Mouse (Mus musculus) testis, adult 10 weeks (tissue): ENCODE results near the gene Plp2. TPM values are rescaled to one million over a fixed set of nuclear protein-coding genes. Genes with fewer than 3 reads are reported as not detected.

Experiments
- polyA plus RNA-seq: library from polyadenylated mRNA; stranded (reverse); fragments of 350-450 nt; fragmentation: Illumina TruSeq; extraction: RNeasy Lipid Tissue Mini Kit (QIAGEN cat#74804); gene quantifications from one replicate; pipeline ENCODE4 v1.2.3, GENCODE M21; 2014; ENCODE audit warnings: low read depth, low replicate concordance

The Plp2 gene
- polyA plus RNA-seq: 3.8 TPM

DNA sequence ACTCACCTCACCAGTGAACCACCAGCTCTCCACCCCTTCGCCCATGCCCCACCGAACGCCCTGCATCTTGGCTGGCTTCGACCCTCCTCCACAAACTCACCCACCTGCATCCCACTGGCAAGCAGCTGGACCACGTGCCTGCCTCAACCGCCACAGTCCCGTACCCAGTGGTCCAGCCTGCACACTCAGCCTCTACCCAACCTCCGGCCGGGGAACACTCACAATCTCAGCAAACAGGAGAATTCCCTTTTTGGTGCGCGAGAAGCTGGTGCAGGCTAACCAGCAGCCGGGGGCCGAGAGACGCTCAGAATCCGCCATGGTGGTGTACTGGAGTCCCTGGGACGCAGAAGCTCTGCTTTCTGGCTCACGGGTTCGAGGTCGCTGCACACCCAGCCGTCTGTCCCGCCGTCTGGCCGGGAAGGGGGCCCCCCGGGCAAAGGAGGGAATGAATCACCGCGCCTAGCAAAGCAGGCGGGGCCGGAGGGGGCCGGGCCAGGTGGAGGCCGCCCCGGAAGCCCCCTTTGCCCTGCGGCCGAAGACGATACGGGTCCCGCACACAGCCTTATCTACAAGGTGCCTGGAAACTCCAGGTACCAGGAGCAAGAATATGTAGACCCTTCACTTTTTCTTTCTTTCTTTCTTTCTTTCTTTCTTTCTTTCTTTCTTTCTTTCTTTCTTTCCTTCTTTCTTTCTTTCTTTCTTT, at the start of gene Plp2:
Gene Plp2, minus strand, starts transcription at position 470 of the 703 bp plus-strand sequence.

DNA sequence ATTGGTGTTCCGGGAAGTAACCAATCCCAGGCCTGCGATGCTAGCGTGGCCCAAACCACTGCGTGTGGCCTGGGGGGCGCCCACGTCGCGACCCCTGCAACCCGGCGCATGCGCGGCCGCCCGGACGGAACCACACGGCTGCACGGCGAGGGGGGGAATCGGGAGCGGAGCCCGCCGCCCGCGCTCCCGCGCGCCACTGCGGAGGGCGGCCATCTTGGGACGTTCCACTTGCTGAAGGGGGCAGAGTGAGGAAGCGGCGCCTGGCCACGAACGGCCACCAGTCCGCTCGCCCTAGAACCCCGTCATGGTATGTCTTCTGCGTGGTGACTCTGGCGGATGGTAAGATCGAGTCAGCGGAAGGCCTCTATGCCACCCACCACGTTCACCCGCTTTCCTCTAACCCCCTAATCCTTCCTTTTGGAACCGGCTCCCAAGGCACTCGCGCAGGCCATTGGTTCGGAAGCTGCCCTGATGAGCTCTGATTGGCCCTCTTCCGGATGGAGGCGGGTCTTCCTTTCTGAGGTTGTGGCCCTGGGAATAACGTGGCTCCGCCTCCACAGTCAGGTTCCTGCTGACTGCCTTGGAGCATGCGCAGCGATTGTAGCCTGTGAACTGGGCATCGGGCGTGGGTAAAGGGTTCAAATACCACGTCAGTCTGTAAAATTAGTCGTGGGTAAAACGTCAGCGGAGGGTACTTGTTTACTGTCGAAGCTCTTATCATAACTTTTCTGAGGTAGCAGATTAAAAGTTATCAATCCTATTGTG, 43.1 kb upstream of the Plp2 start, which contains the start of gene Wdr45:
Gene Wdr45, plus strand, starts transcription at position 199 of the 765 bp plus-strand sequence.

DNA sequence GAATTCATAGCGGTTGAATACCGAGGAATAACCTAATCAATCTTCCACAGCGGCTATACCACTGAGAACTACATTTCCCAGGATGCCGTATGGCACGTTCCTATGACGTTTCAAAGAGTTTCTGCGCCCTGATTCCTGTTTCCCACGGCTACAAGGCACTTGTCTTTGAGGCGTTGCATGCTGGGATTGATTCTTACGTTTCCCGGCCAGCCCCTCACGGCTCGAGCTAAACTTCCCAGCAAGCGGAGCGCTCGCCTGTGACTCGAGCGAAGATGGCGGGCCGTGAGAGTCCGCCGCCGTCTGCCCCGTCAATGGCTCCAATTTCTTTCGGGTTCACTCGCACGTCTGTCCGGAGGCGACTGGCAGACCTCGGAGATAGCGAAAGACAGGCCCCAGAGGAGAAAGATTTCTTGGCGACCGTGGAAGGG, 25.8 kb upstream of the Plp2 start, which contains the start of gene Gpkow:
Gene Gpkow, plus strand, starts transcription at position 178 of the 428 bp plus-strand sequence.

DNA sequence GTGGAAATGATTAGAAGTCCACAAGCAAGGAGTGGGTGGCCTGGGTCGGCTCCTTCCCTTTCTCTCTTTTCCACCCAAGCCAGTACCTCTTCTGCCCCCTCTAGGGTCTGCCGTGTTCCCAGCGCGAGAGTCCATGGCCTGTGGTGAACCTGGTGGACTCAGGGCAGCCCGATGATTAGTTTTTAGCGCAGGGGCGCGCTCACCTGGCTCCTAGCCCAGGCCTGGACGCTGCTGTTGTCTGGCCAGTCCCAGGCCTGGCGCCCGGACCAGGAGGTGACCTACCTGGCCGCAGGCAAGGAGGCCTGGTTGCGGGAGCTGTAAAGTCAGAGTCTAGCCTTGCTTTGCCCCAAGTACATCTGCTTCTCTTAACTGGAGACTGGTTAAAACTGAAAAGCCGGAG, 9.7 kb upstream of the Plp2 start, which contains the start of gene Magix:
Gene Magix, minus strand, starts transcription at position 388 of the 400 bp plus-strand sequence.

DNA sequence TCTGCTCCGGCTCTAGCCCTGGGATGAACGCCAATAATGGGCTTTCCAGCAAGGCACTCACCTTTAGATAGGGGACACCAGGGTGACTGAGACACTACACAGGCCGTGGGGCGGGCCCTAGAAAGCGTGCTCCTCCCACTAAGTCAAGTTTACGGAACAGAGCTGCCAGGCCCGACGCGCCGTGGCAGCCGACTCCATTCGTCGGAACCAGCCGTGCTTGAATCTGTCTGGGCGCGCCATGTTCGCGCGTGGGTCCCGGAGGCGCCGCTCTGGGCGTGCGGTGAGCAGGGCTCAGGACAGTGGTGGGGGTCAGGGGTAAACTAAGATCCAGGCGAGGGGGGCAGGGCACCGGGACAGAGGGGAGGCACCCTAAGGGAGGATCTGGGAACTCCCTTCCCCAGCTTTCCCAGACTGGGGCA, 14.0 kb downstream of the Plp2 start, which contains the start of gene Prickle3:
Gene Prickle3, plus strand, starts transcription at position 40 of the 419 bp plus-strand sequence.

DNA sequence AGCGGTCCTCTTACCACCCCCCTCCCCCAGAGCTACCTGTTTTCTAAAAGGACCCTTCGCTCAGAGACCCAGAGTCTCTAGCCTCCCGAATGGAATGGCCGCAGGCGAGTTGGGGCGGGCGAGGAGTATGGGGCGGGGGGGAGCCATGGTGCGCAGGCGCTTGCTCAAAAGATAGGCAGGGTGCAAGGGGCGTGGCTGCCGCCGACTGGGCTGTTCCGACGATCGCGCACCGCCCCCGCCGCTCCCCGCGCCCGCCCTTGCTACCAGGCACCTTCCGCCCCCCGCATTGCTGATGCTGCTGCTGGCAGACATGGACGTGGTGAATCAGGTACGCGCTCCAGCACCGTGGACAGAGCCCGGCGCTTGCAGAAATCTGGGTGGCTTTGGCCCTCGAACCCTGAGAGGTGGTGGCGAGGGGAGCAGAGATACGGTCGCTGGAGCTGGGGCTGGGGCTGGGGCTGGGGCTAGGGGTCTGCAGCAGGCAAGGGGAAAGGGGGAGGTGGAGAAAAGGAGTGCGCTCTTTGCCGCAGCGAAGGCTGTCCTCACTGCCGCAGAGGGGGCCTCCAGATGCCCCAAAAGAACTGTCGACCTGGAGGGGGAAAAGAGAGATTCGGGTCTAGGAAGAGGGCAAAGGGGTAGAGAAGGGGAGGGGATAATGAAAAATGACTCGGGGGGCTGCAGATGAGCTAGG, 32.6 kb downstream of the Plp2 start, which contains the start of gene Syp:
Gene Syp, plus strand, starts transcription at position 71 of the 691 bp plus-strand sequence.

Other genes starting within 250 kb of the Plp2 start
- gene Foxp3, start 97.7 kb downstream of the Plp2 start, polyA plus RNA-seq: not detected
- gene Ppp1r3f, start 97.1 kb downstream of the Plp2 start, polyA plus RNA-seq: 1.6 TPM
- gene Ccdc22, start 65.9 kb downstream of the Plp2 start, polyA plus RNA-seq: 0.13 TPM
- gene Cacna1f, start 64.3 kb downstream of the Plp2 start, polyA plus RNA-seq: not detected
- gene Syp, start 32.9 kb downstream of the Plp2 start, polyA plus RNA-seq: 0.15 TPM
- gene Prickle3, start 14.1 kb downstream of the Plp2 start, polyA plus RNA-seq: 0.69 TPM
- not detected for gene Magix, start 9.9 kb upstream of the Plp2 start, polyA plus RNA-seq
- 14.2 TPM for gene Gpkow, start 25.7 kb upstream of the Plp2 start, polyA plus RNA-seq
- 1.1 TPM for gene Wdr45, start 42.9 kb upstream of the Plp2 start, polyA plus RNA-seq
- gene Gm45208, start 50.9 kb upstream of the Plp2 start, polyA plus RNA-seq: not detected
- gene Praf2, start 57.0 kb upstream of the Plp2 start, polyA plus RNA-seq: 0.57 TPM
- 0.25 TPM for gene Ccdc120, start 79.5 kb upstream of the Plp2 start, polyA plus RNA-seq
- 8.1 TPM for gene Tfe3, start 91.2 kb upstream of the Plp2 start, polyA plus RNA-seq
- gene Gripap1, start 118.4 kb upstream of the Plp2 start, polyA plus RNA-seq: 10.5 TPM
- 0.41 TPM for gene Kcnd1, start 150.9 kb upstream of the Plp2 start, polyA plus RNA-seq
- 12.9 TPM for gene Otud5, start 170.0 kb upstream of the Plp2 start, polyA plus RNA-seq
- 3.4 TPM for gene Pim2, start 206.9 kb upstream of the Plp2 start, polyA plus RNA-seq
- gene Slc35a2, start 212.6 kb upstream of the Plp2 start, polyA plus RNA-seq: 1.7 TPM
- 2.6 TPM for gene Pqbp1, start 227.9 kb upstream of the Plp2 start, polyA plus RNA-seq
- gene Timm17b, start 228.0 kb upstream of the Plp2 start, polyA plus RNA-seq: 1.5 TPM
- not detected for gene Gm10491, start 236.4 kb upstream of the Plp2 start, polyA plus RNA-seq
- gene Gm10490, start 238.2 kb upstream of the Plp2 start, polyA plus RNA-seq: not detected
- not detected for gene Pcsk1n, start 248.4 kb upstream of the Plp2 start, polyA plus RNA-seq